Comparison of ENCODE assay signal across 15 mouse cellular contexts in the genomic region with DNA sequence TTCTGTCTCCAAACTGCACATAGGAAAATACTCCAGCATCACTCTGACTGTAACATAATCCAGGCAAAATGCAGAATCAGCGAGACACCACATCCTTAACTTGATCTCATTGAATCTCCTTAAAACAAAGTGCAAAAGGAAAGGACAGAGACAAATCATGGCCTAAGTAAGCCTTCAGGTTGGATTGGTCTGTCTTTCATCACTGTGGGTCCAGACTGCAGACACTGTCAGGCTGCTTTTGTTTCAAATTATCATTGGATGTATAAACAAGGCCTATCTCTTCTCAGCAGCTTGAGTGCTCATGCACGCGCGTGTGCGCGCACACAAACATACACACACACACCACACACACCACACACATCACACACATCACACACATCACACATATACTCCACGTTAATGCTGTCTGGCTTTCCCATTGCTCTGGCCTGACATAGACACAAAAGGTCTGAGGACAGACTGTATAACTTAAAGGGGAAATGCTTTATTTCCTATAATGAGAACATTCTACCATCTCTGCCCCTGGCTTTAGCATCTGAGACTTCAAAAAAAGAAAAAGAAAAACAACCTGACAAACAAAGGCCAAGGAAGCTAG.
DNase-seq lines count a peak whose midpoint lies in the region; ATAC-seq lines count a peak whose summit lies in the region.
"Had no signal": no experiment of that assay in that cellular context is flagged by ENCODE, and none has a peak within 500 bp of the region (broad histone marks: within the 10 kb centered on the region; RNA-seq: fewer than 3 reads in every experiment).

No protein-coding gene starts in this region.

- no peak overlapping the region for H3K4me3 ChIP-seq in heart, embryonic 10.5 days
- no peak overlapping the region for H3K4me3 ChIP-seq in midbrain, embryonic 10.5 days
- no peak overlapping the region for H3K4me3 ChIP-seq in midbrain, embryonic 16.5 days (ENCODE audit: low read depth, low read length)
- H3K4me3 ChIP-seq in embryonic facial prominence, embryonic 10.5 days = no peak overlapping the region
- H3K4me3 ChIP-seq in limb, embryonic 10.5 days = no peak overlapping the region
- H3K4me3 ChIP-seq: left cerebral cortex, adult 2 months; liver, embryonic 12.5 days had no signal

- no peak overlapping the region for H3K9ac ChIP-seq in midbrain, embryonic 16.5 days (ENCODE audit: low read depth, low read length)
- H3K9ac ChIP-seq: liver, embryonic 12.5 days had no signal

- intact Hi-C loops in heart, postnatal 36 days (cut with DNase I) = no loop called here

- DNase-seq in heart, embryonic 10.5 days (ENCODE audit: low spot score) = no peak
- DNase-seq in heart, postnatal 36 days = no peak
- DNase-seq in midbrain, embryonic 10.5 days (ENCODE audit: low spot score) = no peak
- DNase-seq in embryonic facial prominence, embryonic 10.5 days (ENCODE audit: low spot score) = peak; percentile 41
- DNase-seq in limb, embryonic 10.5 days (ENCODE audit: low spot score) = no peak
- no peak for DNase-seq in urinary bladder, postnatal 36 days (ENCODE audit: low spot score in 2 of 2)
- DNase-seq in testis, postnatal 14 days (ENCODE audit: low spot score) = no peak
- DNase-seq: cerebellum, adult 8-10 months; kidney, adult 9 months; lung, postnatal 14 days; thymus, postnatal 25 days had no signal

- no peaks in the 10 kb centered on the region for H3K27me3 ChIP-seq in heart, embryonic 10.5 days (ENCODE audit: insufficient read depth, poor library complexity, severe bottlenecking)
- no peaks in the 10 kb centered on the region for H3K27me3 ChIP-seq in midbrain, embryonic 10.5 days (ENCODE audit: low read depth, poor library complexity, severe bottlenecking)
- H3K27me3 ChIP-seq in midbrain, embryonic 16.5 days (ENCODE audit: control insufficient read depth, insufficient read depth, low read depth, low read length) = no peaks in the 10 kb centered on the region
- H3K27me3 ChIP-seq in embryonic facial prominence, embryonic 10.5 days (replicated peaks; ENCODE audit: low read depth, poor library complexity, severe bottlenecking) = no peaks in the 10 kb centered on the region
- peaks cover 4% of the 10 kb centered on the region; the same call in 1 of the 2 replicates for H3K27me3 ChIP-seq in limb, embryonic 10.5 days (ENCODE audit: low read depth, poor library complexity, severe bottlenecking)
- H3K27me3 ChIP-seq: liver, embryonic 12.5 days had no signal

- H3K36me3 ChIP-seq in heart, embryonic 10.5 days = no peaks in the 10 kb centered on the region
- no peaks in the 10 kb centered on the region for H3K36me3 ChIP-seq in midbrain, embryonic 10.5 days
- no peaks in the 10 kb centered on the region for H3K36me3 ChIP-seq in midbrain, embryonic 16.5 days (ENCODE audit: control insufficient read depth, insufficient read depth, low read length)
- no peaks in the 10 kb centered on the region for H3K36me3 ChIP-seq in embryonic facial prominence, embryonic 10.5 days (replicated peaks)
- H3K36me3 ChIP-seq in limb, embryonic 10.5 days = no peaks in the 10 kb centered on the region
- H3K36me3 ChIP-seq: liver, embryonic 12.5 days had no signal

- WGBS in heart, embryonic 10.5 days = 62% methylated on average over 7 of the region's 7 CpGs
- 83% methylated on average over 7 of the region's 7 CpGs for WGBS in midbrain, embryonic 10.5 days
- 79% methylated on average over 7 of the region's 7 CpGs for WGBS in midbrain, embryonic 16.5 days
- 66% methylated on average over 7 of the region's 7 CpGs for WGBS in embryonic facial prominence, embryonic 10.5 days
- 76% methylated on average over 7 of the region's 7 CpGs for WGBS in limb, embryonic 10.5 days

- no peak for ATAC-seq in midbrain, embryonic 16.5 days
- ATAC-seq: activated CD4-positive, CD25-positive, alpha-beta regulatory T cell, adult 4 months; liver, embryonic 12.5 days had no signal

- peak overlapping the region; percentile 48 for H3K27ac ChIP-seq in heart, embryonic 10.5 days
- peak overlapping the region; percentile 47; the same call in 1 of the 2 replicates for H3K27ac ChIP-seq in midbrain, embryonic 10.5 days (replicated peaks)
- no peak overlapping the region for H3K27ac ChIP-seq in midbrain, embryonic 16.5 days (ENCODE audit: low read length)
- peak overlapping the region; percentile 74 for H3K27ac ChIP-seq in embryonic facial prominence, embryonic 10.5 days (replicated peaks)
- H3K27ac ChIP-seq in limb, embryonic 10.5 days = peak overlapping the region; percentile 7
- H3K27ac ChIP-seq: left cerebral cortex, adult 2 months; liver, embryonic 12.5 days had no signal

- no peak overlapping the region for H3K4me2 ChIP-seq in midbrain, embryonic 16.5 days (ENCODE audit: low read length)
- H3K4me2 ChIP-seq: liver, embryonic 12.5 days had no signal

- peaks cover 16% of the 10 kb centered on the region for H3K4me1 ChIP-seq in heart, embryonic 10.5 days
- peaks cover 9% of the 10 kb centered on the region for H3K4me1 ChIP-seq in midbrain, embryonic 10.5 days
- H3K4me1 ChIP-seq in midbrain, embryonic 16.5 days (ENCODE audit: control insufficient read depth, insufficient read depth, low read length) = no peaks in the 10 kb centered on the region; the same call in 1 of the 2 replicates
- peaks cover 26% of the 10 kb centered on the region for H3K4me1 ChIP-seq in embryonic facial prominence, embryonic 10.5 days
- peaks cover 21% of the 10 kb centered on the region for H3K4me1 ChIP-seq in limb, embryonic 10.5 days
- H3K4me1 ChIP-seq: liver, embryonic 12.5 days had no signal

- H3K9me3 ChIP-seq in heart, embryonic 10.5 days = no peaks in the 10 kb centered on the region
- no peaks in the 10 kb centered on the region for H3K9me3 ChIP-seq in midbrain, embryonic 10.5 days (replicated peaks)
- no peaks in the 10 kb centered on the region for H3K9me3 ChIP-seq in midbrain, embryonic 16.5 days (replicated peaks; ENCODE audit: control insufficient read depth, low read length, poor library complexity, severe bottlenecking)
- no peaks in the 10 kb centered on the region for H3K9me3 ChIP-seq in embryonic facial prominence, embryonic 10.5 days
- no peaks in the 10 kb centered on the region for H3K9me3 ChIP-seq in limb, embryonic 10.5 days (replicated peaks)
- H3K9me3 ChIP-seq: liver, embryonic 12.5 days had no signal
